Mouse (Mus musculus) heart, postnatal 14 days (tissue): Measurements from ENCODE around the gene Uba5. TPM values are rescaled to one million over a fixed set of nuclear protein-coding genes. Genes with fewer than 3 reads are reported as not detected.
A peak's percentile ranks its signal among the peaks of the same experiment; 100 is the strongest.

ENCODE experiments used
- DNase-seq, 2 experiments: peaks; one replicate each; pipeline ENCODE4 v3.0.0; 2021 to 2022
- intact Hi-C: fragments of 180-260 bp; cut with DNase I; formaldehyde crosslinking; loops from one replicate; pipeline ENCODE4 v1.15.1; 2025
- long read RNA-seq, 2 experiments: library from polyadenylated mRNA; stranded (forward); transcript quantifications; one replicate each; pipeline ENCODE4 v2.0.0; 2021
- total RNA-seq, 2 experiments: library from RNA; stranded (reverse); gene quantifications; 2 replicates each; pipeline ENCODE4 v1.2.3; 2021

The Uba5 gene
- total RNA-seq, result 10 to 100 TPM; 18.4 to 20.3 TPM
- long read RNA-seq, experiment 1, transcript Uba5-201 (12 exons, 2,404 nt), result major isoform, 49 of 54 reads
- long read RNA-seq, experiment 1, partial matches to known transcripts, result 2 of 54 reads
- long read RNA-seq, experiment 1, other reads (novel, unspliced or antisense), result 3 of 54 reads
- long read RNA-seq, experiment 2, transcript Uba5-201 (12 exons, 2,404 nt), result major isoform, 34 of 36 reads
- long read RNA-seq, experiment 2, partial matches to known transcripts, result 0 of 36 reads
- long read RNA-seq, experiment 2, other reads (novel, unspliced or antisense), result 2 of 36 reads

- DNase-seq, result peak; percentile 80 to 81
- intact Hi-C loops, result loop anchor here (5.0 kb wide), 1 partner anchor 60 kb away; the partner anchor contains the start of gene Nphp3
These were observed at the start of gene Uba5 for GRCm38 (mm10) chr9:104062430-104063243. Gene Uba5, minus strand, starts transcription at chr9:104063134.

GRCm38 (mm10) chr9:104109151-104109550 is 46.2 kb upstream of the Uba5 start:
- DNase-seq, result no peak
- intact Hi-C loops, result no loop called here

- DNase-seq, result no peak
- intact Hi-C loops, result no loop called here
These were observed 45.7 kb upstream of the Uba5 start for GRCm38 (mm10) chr9:104108571-104109143.

- DNase-seq, result no peak
These were observed 44.5 kb upstream of the Uba5 start for GRCm38 (mm10) chr9:104107482-104107881.

GRCm38 (mm10) chr9:104106930-104107329 is 44.0 kb upstream of the Uba5 start:
- no peak for DNase-seq
- intact Hi-C loops, result no loop called here

More at GRCm38 (mm10) chr9:104107482-104107881, 44.5 kb upstream of the Uba5 start:
- intact Hi-C loops, result no loop called here

- no peak for DNase-seq
- intact Hi-C loops, result no loop called here
These were observed 42.1 kb upstream of the Uba5 start for GRCm38 (mm10) chr9:104104986-104105385.

- intact Hi-C loops, result no loop called here
- DNase-seq, result no peak
These were observed 40.0 kb upstream of the Uba5 start for GRCm38 (mm10) chr9:104102901-104103300.

- intact Hi-C loops, result no loop called here
These were observed 39.4 kb upstream of the Uba5 start for GRCm38 (mm10) chr9:104102301-104102700.

GRCm38 (mm10) chr9:104101458-104101857 is 38.5 kb upstream of the Uba5 start:
- DNase-seq, result no peak
- intact Hi-C loops, result no loop called here

More at GRCm38 (mm10) chr9:104102301-104102700, 39.4 kb upstream of the Uba5 start:
- DNase-seq, result peak; percentile 11 to 27

- intact Hi-C loops, result no loop called here
- no peak for DNase-seq
These were observed 37.9 kb upstream of the Uba5 start for GRCm38 (mm10) chr9:104100822-104101221.

- no peak for DNase-seq
- intact Hi-C loops, result no loop called here
These were observed 36.1 kb upstream of the Uba5 start for GRCm38 (mm10) chr9:104099060-104099459.

- intact Hi-C loops, result no loop called here
- DNase-seq, result no peak
These were observed 35.3 kb upstream of the Uba5 start for GRCm38 (mm10) chr9:104098256-104098655.

GRCm38 (mm10) chr9:104092945-104093344 is 30.0 kb upstream of the Uba5 start:
- intact Hi-C loops, result no loop called here
- no peak for DNase-seq

- intact Hi-C loops, result loop anchor here (5.0 kb wide), 1 partner anchor 54 kb away; no protein-coding TSS in a partner anchor
- peak; percentile 39 to 49 for DNase-seq
These were observed 25.6 kb upstream of the Uba5 start for GRCm38 (mm10) chr9:104088555-104088954.

- DNase-seq, result no peak
- intact Hi-C loops, result loop anchor here (5.0 kb wide), 1 partner anchor 56 kb away; no protein-coding TSS in a partner anchor
These were observed 22.9 kb upstream of the Uba5 start for GRCm38 (mm10) chr9:104085730-104086429.

- intact Hi-C loops, result no loop called here
- DNase-seq, result no peak
These were observed 17.1 kb upstream of the Uba5 start for GRCm38 (mm10) chr9:104080038-104080437.

GRCm38 (mm10) chr9:104079379-104079778 is 16.4 kb upstream of the Uba5 start:
- intact Hi-C loops, result no loop called here
- DNase-seq, result peak; percentile 25 to 51

GRCm38 (mm10) chr9:104078780-104079179 is 15.8 kb upstream of the Uba5 start:
- no peak for DNase-seq
- intact Hi-C loops, result no loop called here

GRCm38 (mm10) chr9:104075808-104076207 is 12.9 kb upstream of the Uba5 start:
- intact Hi-C loops, result no loop called here
- no peak for DNase-seq

- intact Hi-C loops, result no loop called here
These were observed 8.1 kb upstream of the Uba5 start for GRCm38 (mm10) chr9:104070863-104071604.

More at GRCm38 (mm10) chr9:104070863-104071604, 8.1 kb upstream of the Uba5 start:
- DNase-seq, result no peak
